Mouse (Mus musculus) limb, embryonic 15.5 days (tissue): ENCODE results near the gene Tssc4. TPM values are rescaled to one million over a fixed set of nuclear protein-coding genes. Genes with fewer than 3 reads are reported as not detected.
A peak's percentile ranks its signal among the peaks of the same experiment; 100 is the strongest.

ENCODE experiments used
- ATAC-seq: fragments of 200-750 bp; cut with Nextera tagmentation; 2 replicates; pipeline ENCODE4 v1.8.0; 2017; ENCODE audit warnings: low read depth, moderate TSS enrichment; ENCODE audit not compliant: insufficient number of reproducible peaks, low FRiP score, low TSS enrichment
- H3K27ac ChIP-seq: fragments of 300-500 bp; sonication (generic); 2 replicates; pipeline ENCODE4 v1.5.1; 2015; ENCODE audit warnings: moderate library complexity, mild to moderate bottlenecking, inconsistent platforms
- H3K27me3 ChIP-seq: fragments of 300-500 bp; sonication (generic); 2 replicates; pipeline ENCODE4 v1.6.1; 2015; ENCODE audit warnings: inconsistent platforms
- H3K36me3 ChIP-seq: fragments of 300-500 bp; sonication (generic); 2 replicates; pipeline ENCODE4 v1.6.1; 2015; ENCODE audit warnings: inconsistent platforms
- H3K4me1 ChIP-seq: fragments of 300-500 bp; sonication (generic); 2 replicates; pipeline ENCODE4 v1.6.1; 2015; ENCODE audit warnings: inconsistent platforms
- H3K4me2 ChIP-seq: fragments of 300-500 bp; sonication (generic); 2 replicates; pipeline ENCODE4 v1.6.1; 2015; ENCODE audit warnings: mild to moderate bottlenecking, inconsistent platforms
- H3K4me3 ChIP-seq: fragments of 300-500 bp; sonication (generic); 2 replicates; pipeline ENCODE4 v1.5.1; 2015; ENCODE audit warnings: mild to moderate bottlenecking, inconsistent platforms
- H3K9ac ChIP-seq: fragments of 300-500 bp; sonication (generic); 2 replicates; pipeline ENCODE4 v1.6.1; 2015; ENCODE audit warnings: inconsistent platforms
- H3K9me3 ChIP-seq: fragments of 300-500 bp; sonication (generic); 2 replicates; pipeline ENCODE4 v1.6.1; 2016; ENCODE audit warnings: inconsistent platforms
- WGBS: fragments of 180-500 bp; shearing (Covaris S2); methylation state at CpG from one replicate; pipeline ENCODE4 v1.1.7; 2015; 5-methylcytosine and 5-hydroxymethylcytosine counted together
- polyA plus RNA-seq: library from polyadenylated mRNA; unstranded; fragments of >200 nt; fragmentation: Nextera tagmentation; extraction: Ambion mirVana; gene quantifications from 2 replicates; pipeline ENCODE4 v1.2.1, GENCODE M21; 2015

Gene Tssc4
- polyA plus RNA-seq, 1 experiment from 2014 or later, result 97.1 TPM

- Histone ChIP-seq H3K4me2 (no peak overlapping the region), H3K27ac (no peak overlapping the region), H3K4me1 (peaks cover 17% of the 10 kb centered on the region), H3K4me3 (no peak overlapping the region), H3K36me3 (no peaks in the 10 kb centered on the region), H3K9me3 (no peaks in the 10 kb centered on the region), H3K9ac (no peak overlapping the region), H3K27me3 (no peaks in the 10 kb centered on the region)
- no peak for ATAC-seq
- 67% methylated on average over 3 of the region's 3 CpGs for WGBS
Observed at GRCm38 (mm10) chr7:143049331-143049730, 19.7 kb upstream of the Tssc4 start.

GRCm38 (mm10) chr7:143049841-143050816 is 18.9 kb upstream of the Tssc4 start:
- H3K4me2 ChIP-seq, result no peak overlapping the region
- H3K27ac ChIP-seq, result no peak overlapping the region
- no peak overlapping the region for H3K9ac ChIP-seq
- 0 out of 2 replicates have a peak, but pooled peaks cover 4% of the 10 kb centered on the region for H3K36me3 ChIP-seq
- 88% methylated on average over 3 of the region's 3 CpGs for WGBS
- H3K27me3 ChIP-seq, result no peaks in the 10 kb centered on the region
- no peaks in the 10 kb centered on the region for H3K9me3 ChIP-seq
- ATAC-seq, result no peak
- peaks cover 25% of the 10 kb centered on the region for H3K4me1 ChIP-seq
- no peak overlapping the region for H3K4me3 ChIP-seq

- Histone ChIP-seq H3K36me3 (peaks cover 11% of the 10 kb centered on the region; the same call in 1 of the 2 replicates), H3K27me3 (no peaks in the 10 kb centered on the region), H3K4me3 (no peak overlapping the region), H3K27ac (no peak overlapping the region), H3K4me1 (peaks cover 37% of the 10 kb centered on the region), H3K9me3 (no peaks in the 10 kb centered on the region), H3K9ac (no peak overlapping the region), H3K4me2 (no peak overlapping the region)
- WGBS, result 56% methylated on average over 2 of the region's 2 CpGs
- no peak for ATAC-seq
Observed at GRCm38 (mm10) chr7:143051316-143051715, 17.7 kb upstream of the Tssc4 start.

DNA sequence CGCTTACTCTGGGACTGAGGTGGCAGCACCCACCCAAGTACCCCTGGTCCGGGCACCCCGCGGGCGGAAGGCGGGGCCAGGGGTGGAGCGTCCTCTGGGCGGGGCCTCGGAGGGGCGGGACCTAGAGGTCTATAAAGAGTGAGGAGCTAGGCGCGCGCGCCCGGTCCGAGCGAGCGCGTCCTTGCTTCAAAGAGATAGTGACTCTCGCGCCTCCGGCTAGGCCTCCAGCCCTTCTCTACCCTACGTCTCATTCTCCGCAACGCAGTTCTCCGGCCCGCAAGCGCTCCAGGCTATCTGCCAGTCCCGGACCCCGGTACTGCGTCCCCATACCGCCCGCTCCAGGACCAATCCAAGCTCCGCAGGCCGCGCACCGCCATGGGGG is 16.4 kb upstream of the Tssc4 start, which contains the start of gene Cd81:
Gene Cd81 (plus strand): TSS at position 114 of the 382 bp plus-strand sequence.
- peak; percentile 62; the same call in 1 of the 2 replicates for ATAC-seq
- Histone ChIP-seq H3K4me3 (peak within 1 kb of the TSS; percentile 83), H3K27me3 (no peaks in the 10 kb centered on the region), H3K4me1 (peaks cover 50% of the 10 kb centered on the region), H3K36me3 (peaks cover 14% of the 10 kb centered on the region), H3K4me2 (peak within 1 kb of the TSS; percentile 77), H3K9ac (peak within 1 kb of the TSS; percentile 95), H3K9me3 (no peaks in the 10 kb centered on the region), H3K27ac (peak within 1 kb of the TSS; percentile 95)
- under 1% methylated on average over 33 of the region's 37 CpGs for WGBS

- Histone ChIP-seq H3K36me3 (peaks cover 21% of the 10 kb centered on the region), H3K27me3 (no peaks in the 10 kb centered on the region), H3K9ac (peak overlapping the region; percentile 95), H3K4me3 (peak overlapping the region; percentile 83), H3K27ac (peak overlapping the region; percentile 95), H3K4me2 (peak overlapping the region; percentile 77), H3K9me3 (no peaks in the 10 kb centered on the region), H3K4me1 (peaks cover 56% of the 10 kb centered on the region)
- peak; percentile 72 for ATAC-seq
- under 1% methylated on average over 46 of the region's 46 CpGs for WGBS
Observed at GRCm38 (mm10) chr7:143053008-143053899, 15.8 kb upstream of the Tssc4 start.

DNA sequence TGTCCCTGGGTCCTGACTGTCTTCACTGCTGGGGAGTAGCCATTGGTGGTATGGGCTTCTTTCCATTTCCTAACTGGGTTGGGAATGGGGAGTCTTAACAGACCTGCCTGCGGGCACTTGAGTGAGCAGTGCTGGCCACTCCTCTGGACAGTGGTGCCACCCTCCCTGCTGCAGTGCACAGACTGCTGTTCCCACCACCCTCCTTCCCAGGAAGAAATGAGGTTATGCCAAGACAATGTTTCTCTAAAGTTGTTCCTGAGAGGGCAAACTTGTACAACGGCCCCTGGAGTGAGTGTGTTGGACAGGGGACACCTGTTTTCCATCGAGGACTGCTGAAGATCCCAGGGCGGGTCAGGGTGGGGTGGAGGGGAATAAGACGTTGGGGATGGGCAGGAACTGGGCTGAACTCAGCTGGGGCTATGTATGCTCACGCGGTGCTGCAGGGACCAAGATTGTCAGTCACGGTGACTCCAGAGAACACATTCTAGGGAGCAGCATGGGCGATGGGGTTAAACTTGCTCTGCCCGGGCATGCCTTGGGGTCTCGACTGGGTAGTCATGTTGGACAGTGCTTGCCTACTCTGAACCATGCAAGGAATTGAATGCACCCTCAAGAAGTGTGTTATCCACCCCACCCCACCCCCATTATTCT is 15.0 kb upstream of the Tssc4 start:
- H3K9me3 ChIP-seq, result no peaks in the 10 kb centered on the region
- H3K4me3 ChIP-seq, result peak overlapping the region; percentile 83
- 21% methylated on average over 11 of the region's 11 CpGs for WGBS
- H3K9ac ChIP-seq, result peak overlapping the region; percentile 95
- peaks cover 21% of the 10 kb centered on the region for H3K36me3 ChIP-seq
- H3K4me2 ChIP-seq, result peak overlapping the region; percentile 77
- H3K27me3 ChIP-seq, result no peaks in the 10 kb centered on the region
- no peak for ATAC-seq
- H3K4me1 ChIP-seq, result peaks cover 64% of the 10 kb centered on the region
- H3K27ac ChIP-seq, result peak overlapping the region; percentile 95; the same call in 1 of the 2 replicates

DNA sequence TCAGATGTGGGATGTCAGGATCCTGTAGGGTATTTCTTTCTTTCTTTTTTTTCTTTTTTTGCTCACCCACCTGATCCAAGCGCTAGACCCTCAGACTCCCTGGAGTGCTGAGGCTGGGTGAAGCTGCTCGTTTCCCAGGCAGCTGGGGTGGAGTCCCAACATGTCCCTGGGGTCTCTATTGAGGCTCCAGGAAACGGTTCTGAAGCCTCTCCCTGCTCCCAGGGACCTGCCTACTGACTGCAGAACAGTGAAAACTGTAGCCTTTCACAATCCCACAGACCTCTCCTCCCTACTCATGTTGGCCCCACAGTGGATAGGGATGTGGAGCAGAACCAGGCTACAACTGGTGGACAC is 14.5 kb upstream of the Tssc4 start:
- no peak for ATAC-seq

GRCm38 (mm10) chr7:143055001-143055400 is 14.0 kb upstream of the Tssc4 start:
- peak overlapping the region; percentile 77 for H3K4me2 ChIP-seq
- H3K27me3 ChIP-seq, result no peaks in the 10 kb centered on the region
- WGBS, result 67% methylated on average over 3 of the region's 3 CpGs
- H3K9me3 ChIP-seq, result no peaks in the 10 kb centered on the region
- no peak for ATAC-seq
- peak overlapping the region; percentile 83 for H3K4me3 ChIP-seq
- peak overlapping the region; percentile 55 for H3K27ac ChIP-seq
- H3K4me1 ChIP-seq, result peaks cover 72% of the 10 kb centered on the region
- peaks cover 21% of the 10 kb centered on the region for H3K36me3 ChIP-seq
- H3K9ac ChIP-seq, result peak overlapping the region; percentile 95

More for the DNA sequence above, 14.5 kb upstream of the Tssc4 start:
- Histone ChIP-seq H3K4me2 (peak overlapping the region; percentile 77), H3K4me1 (peaks cover 69% of the 10 kb centered on the region), H3K9me3 (no peaks in the 10 kb centered on the region), H3K4me3 (peak overlapping the region; percentile 83), H3K36me3 (peaks cover 21% of the 10 kb centered on the region), H3K27ac (peak overlapping the region; percentile 55), H3K9ac (peak overlapping the region; percentile 95), H3K27me3 (no peaks in the 10 kb centered on the region)
- 30% methylated on average over 3 of the region's 3 CpGs for WGBS

GRCm38 (mm10) chr7:143055499-143056186 is 13.4 kb upstream of the Tssc4 start:
- Histone ChIP-seq H3K27ac (peak overlapping the region; percentile 55; the same call in 1 of the 2 replicates), H3K9me3 (no peaks in the 10 kb centered on the region), H3K36me3 (peaks cover 22% of the 10 kb centered on the region), H3K27me3 (no peaks in the 10 kb centered on the region), H3K4me1 (peaks cover 78% of the 10 kb centered on the region), H3K4me3 (peak overlapping the region; percentile 83), H3K9ac (no peak overlapping the region), H3K4me2 (peak overlapping the region; percentile 77)
- WGBS, result 68% methylated on average over 11 of the region's 11 CpGs
- no peak for ATAC-seq

GRCm38 (mm10) chr7:143057023-143057422 is 12.0 kb upstream of the Tssc4 start:
- peaks cover 34% of the 10 kb centered on the region for H3K36me3 ChIP-seq
- H3K9me3 ChIP-seq, result no peaks in the 10 kb centered on the region
- WGBS, result 80% methylated on average over 5 of the region's 5 CpGs
- no peak for ATAC-seq
- H3K27ac ChIP-seq, result peak overlapping the region; percentile 82; the same call in 1 of the 2 replicates
- peaks cover 81% of the 10 kb centered on the region for H3K4me1 ChIP-seq
- 0 out of 2 replicates have a peak overlapping the region, but pooled peaks have one; percentile 12 for H3K4me2 ChIP-seq
- H3K4me3 ChIP-seq, result no peak overlapping the region
- H3K9ac ChIP-seq, result no peak overlapping the region
- no peaks in the 10 kb centered on the region for H3K27me3 ChIP-seq
